Mouse (Mus musculus): ENCODE data around the gene Spast.

- TF ChIP-seq CTCF (IDR thresholded peaks at IDR 0.05; ENCODE audit: low read depth) (no peak), EP300 (optimal IDR thresholded peaks at IDR 0.05) (no peak)
Observed at GRCm38 (mm10) chr17:74437762-74438161, 99.0 kb downstream of the Spast start.

All from stomach, postnatal 0 days (tissue).